Mouse (Mus musculus): ENCODE results near the gene Prlh.

The Prlh gene

DNA sequence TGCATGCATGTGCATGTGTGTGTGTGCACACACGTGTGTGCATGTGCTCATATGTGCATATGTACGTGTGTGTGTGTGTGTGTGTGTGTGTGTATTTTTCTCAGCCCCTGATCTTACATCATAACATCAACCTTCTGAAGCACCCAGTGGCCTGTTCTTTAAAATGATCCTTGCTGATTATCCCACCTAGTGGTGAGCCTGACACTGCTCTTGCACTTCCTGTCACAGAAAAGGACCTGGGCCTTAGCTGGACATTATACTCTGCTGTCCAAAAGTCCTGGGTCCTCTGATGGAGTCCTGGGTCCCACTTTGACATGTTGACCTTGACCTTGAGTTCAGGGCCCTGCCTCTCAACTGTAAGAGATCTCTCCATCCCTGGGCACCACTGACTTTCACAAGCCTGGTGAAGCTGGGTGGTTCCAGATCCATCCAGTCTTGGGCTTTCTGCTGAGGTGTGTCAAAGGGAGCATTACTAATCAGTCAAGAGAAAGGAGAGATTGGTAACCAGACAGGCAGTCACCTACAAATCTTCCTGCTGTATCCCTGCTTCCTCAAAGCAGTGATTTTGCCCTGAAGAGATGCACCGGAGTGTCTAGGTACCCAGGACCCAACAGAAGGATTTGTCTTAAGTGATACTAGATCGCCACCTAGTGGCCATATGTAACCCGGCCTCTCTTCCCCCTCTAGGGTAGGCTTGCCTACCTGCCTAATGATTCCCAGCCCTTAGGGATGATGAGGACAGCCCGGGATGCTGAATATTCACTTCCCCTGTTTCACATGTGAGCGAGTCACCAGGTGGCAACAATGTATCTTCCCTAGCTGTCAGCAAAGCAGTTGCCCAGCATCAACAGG, 3.6 kb downstream of the Prlh start:
- peak; percentile 77 for DNase-seq

DNA sequence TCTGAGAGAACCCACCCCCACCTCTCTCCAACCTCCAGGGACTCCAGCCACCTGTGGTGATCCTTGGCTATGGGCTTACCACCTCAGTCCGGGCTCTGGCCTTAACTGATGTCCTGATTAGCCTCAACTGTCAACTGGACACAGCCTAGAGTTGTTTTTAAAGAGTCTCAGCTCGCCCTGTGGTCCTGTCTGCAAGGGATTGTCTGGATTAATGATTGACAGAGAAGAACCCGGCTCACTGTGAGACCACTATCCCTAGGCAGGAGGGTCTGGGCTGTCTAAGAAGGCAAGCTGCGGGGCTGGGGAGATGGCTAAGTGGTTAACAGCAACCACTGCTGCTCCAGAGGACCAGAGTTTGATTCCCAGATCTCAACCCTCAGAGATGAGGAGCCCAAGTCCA, 9.6 kb downstream of the Prlh start:
- no peak for DNase-seq

DNA sequence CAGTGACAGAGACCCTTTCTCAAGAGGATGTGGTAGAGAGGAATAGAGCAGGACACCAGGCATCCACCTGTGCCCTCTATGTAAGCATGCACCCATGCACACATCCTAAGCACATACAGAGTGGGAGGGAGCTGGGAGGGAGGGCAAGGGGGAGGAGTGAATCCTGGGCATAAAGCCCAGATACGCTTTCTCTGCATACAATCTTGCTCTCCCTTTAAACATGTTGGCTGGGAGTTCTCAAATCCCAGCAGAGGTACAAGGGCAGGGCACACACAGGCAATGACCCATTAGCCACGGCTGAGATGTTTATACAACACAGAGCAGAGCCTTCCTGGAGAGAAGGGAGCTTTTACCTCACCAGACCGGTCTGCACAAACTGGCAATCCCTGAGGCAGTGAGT, 10.1 kb downstream of the Prlh start:
- peak; percentile 48 for DNase-seq

DNA sequence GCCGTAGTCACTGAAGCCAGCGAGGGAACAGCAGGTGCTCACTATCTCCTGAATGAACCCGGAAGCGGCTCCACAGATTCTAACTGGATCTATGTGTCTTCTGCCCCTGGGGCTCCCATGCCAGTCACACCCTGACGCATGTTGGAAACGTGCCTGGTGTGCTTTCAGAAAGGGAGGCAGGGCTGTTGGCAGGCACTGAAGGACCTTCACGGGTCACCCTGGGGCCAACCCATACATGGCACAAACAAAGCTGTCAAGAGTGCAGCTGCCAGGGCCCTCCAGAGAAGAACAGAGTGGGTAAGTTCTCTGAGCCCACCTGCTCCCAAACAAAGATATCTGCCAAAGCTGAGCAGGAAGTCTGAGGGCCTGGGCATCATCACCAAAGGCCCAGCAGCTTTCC, 14.7 kb downstream of the Prlh start:
- peak; percentile 69 for DNase-seq

DNA sequence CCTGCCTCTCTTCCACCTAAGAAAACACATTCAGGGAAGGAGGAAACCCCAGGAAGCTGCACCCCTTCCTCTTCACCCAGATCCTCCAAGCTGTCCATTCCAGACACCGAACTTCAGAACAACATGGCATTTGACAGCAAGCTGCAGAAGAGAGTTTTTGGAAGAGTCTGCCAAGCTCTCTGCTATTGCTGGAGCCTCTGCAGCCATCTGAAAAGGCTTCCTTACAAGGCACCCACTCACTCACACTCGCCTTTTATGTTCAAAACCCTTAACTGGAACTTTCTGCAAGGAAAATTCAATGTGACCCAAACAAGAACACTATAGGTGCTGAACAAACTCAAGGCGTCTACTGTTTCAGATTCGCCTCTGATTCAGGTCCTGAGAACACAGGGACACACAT, 15.7 kb downstream of the Prlh start:
- DNase-seq = no peak

DNA sequence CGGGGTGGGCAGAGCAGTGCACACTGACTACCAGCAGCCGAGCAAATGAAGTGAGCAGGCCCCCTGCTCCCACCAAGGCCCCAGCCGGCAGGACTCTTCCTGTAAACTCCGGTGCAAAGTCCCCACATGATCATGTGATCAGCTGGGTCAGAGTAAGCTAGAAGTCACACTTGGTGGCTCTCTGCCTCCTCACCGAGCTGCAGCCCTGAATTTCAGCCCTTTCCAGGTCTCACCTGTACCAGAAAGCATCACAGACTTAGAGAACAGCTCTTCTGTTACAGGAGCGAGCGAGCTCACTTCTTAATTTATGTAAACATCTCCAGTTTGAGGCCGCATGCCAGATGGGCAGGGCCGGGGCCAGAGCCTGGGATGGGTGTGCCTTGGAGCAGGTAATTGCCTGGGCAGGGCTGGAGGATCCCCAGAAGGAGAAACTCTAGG, 16.5 kb downstream of the Prlh start, which contains the start of gene Rab17:
Rab17 (minus strand) TSS at position 315 of the 438 bp plus-strand sequence.
- DNase-seq = peak; percentile 70

DNA sequence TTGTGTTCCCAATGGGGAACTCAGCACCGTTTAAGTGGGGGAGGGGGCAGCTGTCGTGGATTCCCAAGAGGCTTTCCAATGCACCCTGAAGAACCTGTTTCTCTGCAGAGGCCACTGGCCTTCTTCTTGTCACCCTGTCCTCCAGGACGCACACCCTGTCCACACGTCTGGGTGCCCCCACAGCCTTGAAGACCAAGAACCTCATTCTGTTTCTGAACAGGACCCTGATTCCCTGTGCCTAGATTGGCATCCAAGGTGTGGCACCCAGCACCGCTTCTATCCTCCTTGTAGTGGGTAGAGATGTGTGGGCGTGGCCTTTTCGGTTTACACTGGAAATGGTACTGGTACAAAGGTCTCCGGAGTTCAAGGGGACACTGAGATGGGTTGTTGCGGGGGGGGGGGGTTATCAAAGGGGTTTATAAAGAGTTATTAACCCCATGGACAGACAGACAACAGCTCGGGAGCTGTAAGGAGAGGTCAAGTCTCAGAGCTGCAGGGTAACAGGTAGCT, 17.0 kb downstream of the Prlh start:
- no peak for DNase-seq

DNA sequence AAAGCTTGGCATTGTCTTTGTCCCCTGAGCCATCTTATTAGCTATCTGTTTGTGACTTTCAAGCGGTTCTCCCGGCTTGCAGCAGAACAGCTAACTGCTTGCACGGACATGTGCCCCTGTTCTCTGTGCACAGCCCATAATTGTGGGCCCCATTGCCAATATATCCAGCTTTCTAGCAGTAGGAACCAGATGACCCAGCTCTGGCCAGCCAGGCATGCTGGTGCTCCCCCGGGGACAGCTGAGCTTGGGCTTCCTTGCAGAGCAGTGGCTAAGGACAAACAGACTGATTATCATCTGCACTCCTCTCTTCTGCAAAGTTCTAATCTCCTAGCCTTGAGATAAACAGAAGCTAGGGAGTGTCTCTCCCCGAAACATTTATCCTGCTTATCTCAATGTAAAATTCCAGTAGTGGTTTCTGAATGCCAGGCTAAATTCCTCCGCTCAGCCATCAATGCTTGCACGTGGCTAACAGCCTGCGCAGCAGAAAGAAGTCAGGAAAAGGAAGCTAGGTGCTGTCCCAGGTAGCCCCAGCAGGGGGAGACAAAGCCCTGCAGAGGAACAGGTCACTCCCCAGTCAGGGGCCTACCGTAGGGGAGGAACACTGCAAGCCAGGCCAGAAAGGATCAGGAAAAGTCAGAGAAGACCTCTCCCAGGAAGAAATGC, 20.1 kb downstream of the Prlh start:
- peak; percentile 98 for DNase-seq

DNA sequence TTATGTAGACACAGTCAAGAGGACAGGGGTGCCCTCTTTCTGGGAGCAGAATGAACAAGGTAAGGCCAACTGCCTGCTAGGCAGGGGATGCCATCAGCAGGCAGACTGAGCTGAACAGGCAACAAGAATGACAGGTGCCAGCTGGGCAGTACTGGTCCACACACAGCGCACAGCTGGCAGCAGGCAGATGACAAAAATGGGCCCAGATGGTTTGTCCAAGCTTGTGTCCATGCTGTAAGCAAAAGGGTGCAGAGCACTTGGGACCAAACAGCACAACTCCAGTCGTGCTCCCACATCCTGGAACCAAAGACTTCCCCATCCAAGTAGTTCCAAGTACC, 20.6 kb downstream of the Prlh start:
- DNase-seq = no peak

DNA sequence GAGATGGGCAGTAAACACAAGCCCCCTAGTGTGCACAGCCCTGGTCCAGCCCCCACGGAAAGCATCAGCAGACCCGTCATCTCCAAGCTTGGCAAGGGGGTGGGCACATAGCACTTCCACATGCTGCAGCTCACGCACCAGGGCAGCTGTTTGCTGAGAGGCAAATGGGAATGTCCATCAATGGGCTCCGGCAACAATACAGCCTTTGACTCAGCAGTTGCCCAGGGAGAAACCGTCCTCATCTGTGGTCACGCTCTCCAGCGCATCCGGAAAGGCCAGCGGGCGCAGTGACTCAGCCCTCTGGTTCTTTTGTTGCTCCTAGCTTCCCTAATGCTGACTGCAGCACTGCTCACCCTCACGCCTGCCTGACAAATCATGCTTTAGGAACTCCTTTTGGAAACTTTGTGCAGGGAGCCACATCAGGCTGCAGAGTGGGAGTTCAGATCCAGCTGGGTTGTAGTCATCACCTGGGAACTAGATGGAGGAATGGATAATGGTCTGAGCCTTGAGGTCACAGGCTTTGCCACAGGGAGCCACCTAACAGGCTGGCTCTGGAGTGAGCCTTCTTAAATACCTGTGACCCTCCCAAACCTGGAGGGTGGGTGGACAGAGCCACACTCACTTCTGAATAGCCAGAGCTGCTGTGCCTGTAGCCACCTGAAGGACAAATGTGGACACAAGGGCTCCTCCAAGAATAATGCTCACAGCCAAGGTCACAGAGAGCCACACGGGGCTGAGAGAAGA, 22.2 kb downstream of the Prlh start:
- peak; percentile 60 for DNase-seq

DNA sequence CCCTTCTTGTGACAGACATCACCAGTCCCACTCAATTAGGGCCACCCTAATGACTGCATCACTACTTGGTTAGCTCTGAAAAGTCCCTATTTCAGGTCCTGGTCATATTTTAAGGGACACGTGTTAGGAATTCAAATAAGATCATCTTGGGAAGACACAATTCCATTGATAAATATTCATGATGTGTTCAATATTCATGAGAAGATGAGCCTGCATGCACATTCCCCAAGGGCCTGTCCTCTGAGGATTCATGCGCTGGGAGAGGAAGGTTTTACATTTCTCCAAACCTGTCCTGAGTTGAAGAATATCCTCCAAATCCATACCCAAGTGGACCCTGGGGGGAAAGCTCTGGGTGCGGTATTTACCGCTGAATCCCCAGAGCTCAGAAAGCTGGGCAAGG, 23.1 kb downstream of the Prlh start:
- DNase-seq = no peak

DNA sequence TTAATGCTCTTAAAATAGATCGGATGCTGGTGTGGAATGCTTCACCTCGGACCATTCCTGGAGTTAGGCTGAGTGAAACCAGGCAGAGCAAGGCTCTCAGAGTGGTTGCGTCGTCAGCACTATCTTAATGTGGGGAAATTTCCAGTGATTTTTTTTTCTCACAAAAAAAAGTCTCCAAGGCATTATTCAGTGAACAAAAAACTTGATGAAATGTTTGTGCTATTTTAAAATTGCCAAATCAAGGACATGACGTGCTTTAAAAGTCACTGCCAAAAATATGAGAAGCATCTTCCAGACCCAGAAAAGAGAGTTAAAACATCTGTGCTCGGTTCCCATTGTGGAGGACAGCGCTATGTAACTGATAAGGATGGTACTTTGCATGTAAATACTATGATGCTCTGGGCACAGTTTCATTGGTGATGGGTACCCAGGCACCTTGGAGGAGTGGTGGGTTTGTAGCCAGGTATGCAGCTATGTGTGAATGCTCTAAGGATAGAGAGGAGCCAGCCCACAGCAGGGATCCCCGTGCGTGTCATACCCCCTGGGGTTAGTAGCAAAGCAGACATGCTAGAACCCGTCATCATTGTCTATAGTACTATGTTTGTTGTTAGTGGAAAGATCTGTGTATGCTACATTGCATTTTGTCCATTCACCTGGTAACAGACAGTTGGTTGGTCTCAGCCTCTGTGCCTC, 27.9 kb downstream of the Prlh start:
- peak; percentile 14 for DNase-seq

DNA sequence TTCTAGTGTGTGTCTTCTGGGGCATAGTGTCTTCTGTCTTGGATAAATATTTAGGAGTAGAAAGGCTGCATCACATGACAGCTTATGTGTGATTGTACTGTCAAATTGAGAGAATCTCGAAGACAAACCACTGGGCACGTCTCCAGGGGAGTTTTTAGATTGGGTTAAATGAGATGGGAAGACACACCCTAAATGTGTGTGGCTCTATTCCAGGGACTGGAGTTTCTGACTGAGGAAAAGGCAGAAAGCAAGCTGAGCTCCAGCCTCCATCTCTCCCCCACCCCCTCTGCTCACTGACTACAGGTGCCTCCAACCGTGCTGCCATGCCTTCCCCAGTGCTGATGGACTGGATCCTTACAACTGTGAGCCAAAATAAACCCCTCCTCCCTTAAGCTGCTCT, 28.4 kb downstream of the Prlh start:
- peak; percentile 7 for DNase-seq

DNA sequence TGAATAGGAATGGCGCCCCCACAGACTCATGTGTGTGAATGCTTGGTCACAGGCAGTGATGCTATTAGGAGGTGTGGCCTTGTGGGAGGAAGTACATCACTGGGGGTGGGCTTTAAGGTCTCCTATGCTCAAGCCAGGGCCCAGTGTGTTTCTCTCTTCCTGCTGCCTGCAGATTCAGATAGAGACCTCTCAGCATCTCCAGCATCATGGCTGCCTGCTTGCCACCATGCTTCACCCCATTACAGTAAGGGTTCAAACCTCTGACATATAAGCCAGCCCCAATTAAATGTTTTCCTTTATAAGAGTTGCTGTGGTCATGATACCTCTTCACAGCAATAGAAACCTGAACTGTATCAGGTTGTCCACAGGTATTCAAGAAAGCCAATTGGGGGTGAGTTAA, 43.0 kb downstream of the Prlh start:
- no peak for DNase-seq

DNA sequence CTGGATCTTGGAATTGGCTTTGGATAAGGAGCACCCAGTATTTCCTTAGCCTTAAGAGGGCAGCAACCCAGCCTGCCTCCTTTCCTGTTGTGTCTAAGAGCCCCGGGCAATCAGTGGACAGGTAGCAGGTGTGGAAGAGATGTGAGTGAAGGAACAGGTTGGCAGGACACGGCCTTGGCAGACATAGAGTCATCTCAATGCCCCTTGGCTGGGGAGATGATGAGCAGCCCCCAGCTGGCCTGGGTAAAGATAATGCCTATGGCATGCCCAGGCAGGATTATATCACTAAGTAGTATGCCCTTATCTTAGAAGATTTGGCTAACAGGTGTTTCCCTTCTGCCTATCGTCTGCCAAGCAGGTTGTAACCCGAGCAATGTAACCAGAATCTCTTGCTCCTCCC, 44.2 kb downstream of the Prlh start:
- DNase-seq = no peak

DNA sequence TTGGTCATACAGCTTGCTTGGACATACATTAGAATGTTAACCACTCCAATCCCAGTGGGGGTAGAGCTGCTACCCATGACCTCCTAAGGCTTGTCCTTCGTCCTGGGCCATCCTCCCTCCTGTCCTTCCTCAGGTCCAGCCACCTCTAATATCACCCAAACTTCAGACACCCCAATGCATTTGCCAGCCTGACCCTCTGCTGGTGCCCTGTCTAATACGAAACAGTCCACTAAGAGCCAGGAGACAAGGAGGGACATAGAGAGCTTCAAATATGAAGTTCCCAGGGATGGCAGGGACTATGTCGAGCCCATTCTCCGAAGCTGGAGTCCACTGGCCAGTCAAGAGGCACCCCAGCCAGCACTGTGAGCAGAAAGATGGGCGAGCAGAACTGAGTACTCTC, 44.7 kb downstream of the Prlh start:
- DNase-seq = no peak

DNA sequence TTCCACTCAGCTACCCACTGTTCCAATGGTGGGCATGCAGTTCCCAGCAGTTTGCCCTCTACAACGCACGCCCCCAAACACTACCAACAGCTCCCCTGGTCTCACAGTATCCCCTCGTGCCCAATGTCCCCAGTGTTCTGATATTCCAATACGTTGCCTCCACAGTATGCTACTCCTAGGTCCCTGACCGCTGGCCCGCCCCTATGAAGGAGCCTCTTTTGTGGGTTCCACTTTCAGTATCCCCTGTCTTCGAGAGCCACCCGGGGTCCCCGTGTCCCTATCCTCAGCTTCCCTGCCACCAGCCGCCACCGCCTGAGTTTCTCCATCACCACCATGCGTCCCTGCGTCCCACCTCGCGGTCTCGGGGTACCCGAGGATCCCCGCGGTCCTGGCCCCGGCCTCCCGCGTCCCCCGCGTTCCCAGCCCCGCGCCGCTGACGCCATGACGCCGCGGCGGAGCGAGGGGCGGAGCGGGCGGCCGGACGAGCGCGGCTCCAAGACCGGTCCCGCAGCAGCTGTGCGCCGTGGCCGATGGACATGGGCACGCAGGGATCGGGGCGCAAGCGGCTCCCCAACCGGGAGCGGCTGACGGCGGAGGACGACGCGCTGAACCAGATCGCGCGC, 45.5 kb downstream of the Prlh start, which contains the start of gene Lrrfip1:
Lrrfip1 (plus strand) TSS at position 470 of the 623 bp plus-strand sequence.
- DNase-seq = peak; percentile 80

DNA sequence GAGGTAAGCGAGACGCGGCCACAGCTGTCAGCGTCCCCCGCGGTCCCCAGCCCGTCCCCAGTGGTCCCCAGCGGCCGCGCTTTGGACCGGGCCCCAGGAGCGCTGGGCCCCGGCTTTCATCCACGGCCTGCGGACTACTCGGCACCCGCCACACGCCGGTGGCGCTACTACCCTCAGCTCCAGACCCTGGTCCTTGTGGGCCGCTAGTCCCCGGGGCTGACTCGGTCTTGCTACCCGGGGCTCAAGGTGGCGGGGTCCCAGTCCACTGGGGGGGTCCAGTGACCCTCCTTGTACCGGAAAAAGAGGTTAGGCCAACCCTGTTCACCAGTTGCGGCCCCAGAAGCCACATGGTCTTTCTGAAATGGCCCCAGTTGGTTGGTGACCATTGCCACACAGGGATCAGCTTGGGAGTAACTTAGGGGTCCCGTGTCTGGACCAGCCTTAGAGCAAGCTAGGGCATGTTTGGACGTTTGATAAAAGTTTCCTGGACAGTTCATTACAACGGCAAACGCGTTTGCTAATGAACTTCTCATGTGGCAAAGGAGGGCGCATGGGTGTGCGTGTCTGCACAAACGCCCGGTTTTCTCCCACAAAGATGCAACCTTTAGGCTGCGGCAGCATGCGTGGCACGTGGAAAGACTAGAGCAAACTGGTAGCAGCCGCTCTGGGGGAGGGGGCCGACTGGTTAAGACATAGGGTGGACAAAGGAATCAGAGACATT, 46.1 kb downstream of the Prlh start:
- DNase-seq = no peak

DNA sequence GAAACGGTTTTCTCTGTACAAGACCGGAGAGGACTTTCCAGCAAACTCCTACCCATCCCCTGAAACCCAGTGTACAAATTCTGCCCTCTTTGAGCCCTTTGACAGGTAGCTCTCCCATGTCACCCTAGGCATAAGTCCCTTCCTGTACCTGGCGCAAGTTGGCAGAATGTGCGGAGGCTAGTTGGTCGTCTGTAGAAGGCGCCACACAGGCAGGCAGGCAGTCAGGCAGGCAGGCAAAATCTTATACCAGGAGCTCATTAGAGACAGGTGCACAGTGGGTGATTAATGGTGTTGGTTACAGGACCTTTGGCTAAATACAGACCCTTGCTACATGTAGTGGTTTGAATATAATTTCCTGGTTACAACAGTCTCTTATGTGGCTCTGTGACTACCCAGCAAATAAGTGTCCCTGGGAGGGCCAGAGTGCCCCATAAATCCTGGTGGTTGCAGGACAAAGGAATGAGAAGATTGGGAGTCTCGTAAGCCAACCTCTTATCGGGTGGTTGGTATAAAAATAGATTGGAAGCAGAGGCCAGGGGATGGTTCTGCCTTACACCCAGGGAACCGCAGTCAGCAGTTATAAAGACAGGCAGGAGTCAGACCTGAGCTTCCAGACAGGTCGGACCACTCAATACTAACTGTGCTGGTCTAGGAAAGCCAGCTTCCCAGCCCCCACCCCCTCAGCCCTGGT, 47.1 kb downstream of the Prlh start:
- no peak for DNase-seq

DNA sequence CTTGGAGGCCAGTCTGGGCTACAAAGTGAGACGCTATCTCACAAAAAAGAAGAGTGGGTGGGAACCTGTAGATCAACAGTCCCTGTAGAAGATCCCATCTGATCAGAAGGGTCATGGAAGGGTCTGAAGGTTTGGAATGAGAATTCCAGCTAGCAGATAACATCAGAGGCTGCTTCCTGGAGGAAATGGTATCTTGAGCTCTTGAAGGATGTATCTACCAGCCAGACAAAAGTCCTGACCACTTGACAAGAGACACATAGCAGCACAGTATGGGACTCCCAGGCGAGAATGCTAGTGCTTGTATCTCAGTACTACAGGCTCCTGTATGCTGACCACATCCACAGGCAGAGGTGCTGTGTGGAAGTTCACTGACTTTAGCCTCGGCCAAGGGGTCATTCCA, 48.2 kb downstream of the Prlh start:
- no peak for DNase-seq

Data from kidney, postnatal 10 days (tissue).